Mouse (Mus musculus) G1E (cell line): ENCODE results near the gene En2.

ENCODE experiments used
- CTCF ChIP-seq: IDR thresholded peaks from 2 replicates; pipeline ENCODE4 v1.5.1; 2012; ENCODE audit warnings: low read depth, low read length, inconsistent platforms, mixed read lengths
- GATA1 ChIP-seq: IDR thresholded peaks from 2 replicates; pipeline ENCODE4 v1.6.1; 2012; ENCODE audit warnings: borderline replicate concordance, low read length, inconsistent platforms, mixed read lengths
- POLR2AphosphoS5 ChIP-seq: IDR thresholded peaks from 2 replicates; pipeline ENCODE4 v1.6.1; 2012; ENCODE audit warnings: low read depth, low read length, inconsistent platforms; ENCODE audit not compliant: insufficient replicate concordance

GRCm38 (mm10) chr5:28167611-28168252, 2.2 kb downstream of the En2 start:
- TF ChIP-seq CTCF (no peak), GATA1 (no peak), POLR2AphosphoS5 (no peak)
